Mouse (Mus musculus): ENCODE data around the gene Senp6.
A peak's percentile ranks its signal among the peaks of the same experiment; 100 is the strongest.

Senp6 gene

GRCm38 (mm10) chr9:80173629-80174028 lies 106.9 kb downstream of the Senp6 start:
- peak; percentile 52 to 59 for DNase-seq

- DNase-seq = peak in 1 of 2 experiments; percentile 27
Measured at GRCm38 (mm10) chr9:80176696-80177478, 110.2 kb downstream of the Senp6 start.

- DNase-seq = no peak
Measured at GRCm38 (mm10) chr9:80178670-80179069, 112.0 kb downstream of the Senp6 start.

GRCm38 (mm10) chr9:80179688-80180087 lies 113.0 kb downstream of the Senp6 start:
- no peak for DNase-seq

- DNase-seq = no peak
Measured at GRCm38 (mm10) chr9:80180771-80181170, 114.1 kb downstream of the Senp6 start.

GRCm38 (mm10) chr9:80181692-80182091 lies 115.0 kb downstream of the Senp6 start:
- no peak for DNase-seq

GRCm38 (mm10) chr9:80184138-80184537 lies 117.4 kb downstream of the Senp6 start:
- DNase-seq = peak in 1 of 2 experiments; percentile 21

- no peak for DNase-seq
Measured at GRCm38 (mm10) chr9:80185737-80186136, 119.0 kb downstream of the Senp6 start.

- no peak for DNase-seq
Measured at GRCm38 (mm10) chr9:80186693-80187092, 120.0 kb downstream of the Senp6 start.

- no peak for DNase-seq
Measured at GRCm38 (mm10) chr9:80188324-80188893, 121.7 kb downstream of the Senp6 start.

- no peak for DNase-seq
Measured at GRCm38 (mm10) chr9:80191240-80191639, 124.5 kb downstream of the Senp6 start.

GRCm38 (mm10) chr9:80192324-80192723 lies 125.6 kb downstream of the Senp6 start:
- peak; percentile 42 to 47 for DNase-seq

GRCm38 (mm10) chr9:80194446-80194845 lies 127.7 kb downstream of the Senp6 start:
- DNase-seq = no peak

Data from cerebellum, adult 18-20 months (tissue).